Mouse (Mus musculus) ES-Bruce4 (cell line): Measurements from ENCODE around the gene Trim46.

ENCODE experiments used
- CTCF ChIP-seq: IDR thresholded peaks from one replicate; pipeline ENCODE4 v1.8.1; 2011; ENCODE audit warnings: low read depth, low read length
- EP300 ChIP-seq: IDR thresholded peaks from 2 replicates; pipeline ENCODE4 v1.6.1; 2011; ENCODE audit warnings: low read depth, low read length; ENCODE audit not compliant: insufficient read depth
- POLR2A ChIP-seq: IDR thresholded peaks from one replicate; pipeline ENCODE4 v1.8.1; 2011; ENCODE audit warnings: low read length; ENCODE audit not compliant: insufficient read depth

DNA sequence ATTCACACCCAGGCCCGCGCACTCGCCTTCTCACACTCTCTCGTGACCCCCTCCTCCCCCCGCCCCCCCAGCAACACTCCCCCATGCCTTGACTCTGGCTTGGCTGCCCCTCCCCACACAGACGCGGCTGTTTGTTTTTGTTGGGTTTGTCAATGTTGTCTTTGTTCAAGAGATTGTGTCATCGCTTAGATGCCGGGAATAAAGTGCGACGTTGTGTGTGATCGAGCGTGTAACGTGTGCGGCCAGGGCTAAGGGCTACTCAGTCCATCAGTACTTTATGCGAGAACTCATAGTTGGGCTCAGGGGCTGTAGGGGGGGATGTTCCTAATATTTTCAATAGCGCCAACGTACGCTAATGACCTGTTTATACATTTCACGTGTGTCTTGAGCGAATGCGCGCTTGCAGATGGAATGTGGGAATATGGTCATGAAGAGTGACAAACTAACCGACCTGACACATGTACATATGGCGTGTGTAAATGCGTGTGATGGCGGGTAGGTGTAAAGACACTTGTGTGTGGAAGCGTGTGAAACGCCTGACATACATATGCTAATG, 34.0 kb upstream of the Trim46 start:
- no peak for TF ChIP-seq POLR2A
- TF ChIP-seq CTCF: no peak
- no peak for TF ChIP-seq EP300
